Mouse (Mus musculus) left cerebral cortex, adult 9 months (tissue): Measurements from ENCODE around the gene Pou2f1.

Experiments used
- DNase-seq, 2 experiments: peaks; one replicate each; pipeline ENCODE4 v3.0.0; 2022; ENCODE audit warnings: low spot score in 2 of 2

Gene Pou2f1

DNA sequence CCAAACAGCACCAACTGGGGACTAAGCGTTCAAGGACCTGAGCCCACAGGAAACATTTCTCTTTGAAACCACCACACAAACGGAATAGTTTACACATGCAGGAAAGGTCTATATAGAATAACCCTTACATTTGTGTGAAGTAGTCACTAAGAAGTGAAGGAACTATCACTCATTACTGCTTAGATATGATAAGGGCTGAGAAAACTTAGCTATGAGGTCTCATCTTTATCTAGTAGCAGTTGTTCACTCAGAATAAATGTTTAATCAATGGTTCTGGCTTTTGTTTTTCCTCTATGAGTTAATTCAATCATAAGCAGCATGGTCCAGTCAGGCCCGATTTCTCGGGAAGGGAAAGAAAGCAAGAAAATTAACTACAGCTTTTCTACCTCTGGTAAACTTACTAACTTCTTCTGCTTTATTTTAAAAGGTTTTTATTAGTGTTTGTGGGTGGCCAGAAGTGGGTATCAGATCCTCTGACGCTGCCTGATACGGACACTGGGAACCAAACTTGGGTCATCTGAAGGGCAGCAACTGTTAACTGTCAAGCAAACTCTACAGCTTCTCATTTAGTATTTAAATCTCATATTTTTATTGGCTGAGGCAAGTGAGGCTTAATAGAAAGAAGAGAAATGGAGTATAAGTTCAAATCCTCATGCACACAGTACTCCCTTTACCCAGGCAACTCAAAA is 40.7 kb downstream of the Pou2f1 start:
- DNase-seq: no peak

DNA sequence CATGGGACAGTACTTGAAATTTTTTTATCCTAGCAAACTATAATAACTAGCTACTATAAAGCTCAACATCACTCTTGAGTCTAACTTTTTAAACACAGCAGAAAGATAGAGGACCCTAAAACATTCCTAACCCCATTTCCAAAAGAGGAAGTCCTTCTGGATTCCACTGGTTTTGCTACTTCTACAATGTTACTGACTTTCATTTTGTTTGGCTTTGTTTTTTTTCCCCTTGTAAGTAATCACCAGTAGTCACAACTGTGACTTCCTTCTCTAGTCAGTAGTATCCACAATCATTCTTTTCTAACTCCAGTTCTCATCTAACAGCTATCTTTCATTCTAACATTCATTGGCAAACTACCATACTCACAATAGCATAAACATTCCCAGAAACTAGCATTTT is 44.3 kb downstream of the Pou2f1 start:
- no peak for DNase-seq

DNA sequence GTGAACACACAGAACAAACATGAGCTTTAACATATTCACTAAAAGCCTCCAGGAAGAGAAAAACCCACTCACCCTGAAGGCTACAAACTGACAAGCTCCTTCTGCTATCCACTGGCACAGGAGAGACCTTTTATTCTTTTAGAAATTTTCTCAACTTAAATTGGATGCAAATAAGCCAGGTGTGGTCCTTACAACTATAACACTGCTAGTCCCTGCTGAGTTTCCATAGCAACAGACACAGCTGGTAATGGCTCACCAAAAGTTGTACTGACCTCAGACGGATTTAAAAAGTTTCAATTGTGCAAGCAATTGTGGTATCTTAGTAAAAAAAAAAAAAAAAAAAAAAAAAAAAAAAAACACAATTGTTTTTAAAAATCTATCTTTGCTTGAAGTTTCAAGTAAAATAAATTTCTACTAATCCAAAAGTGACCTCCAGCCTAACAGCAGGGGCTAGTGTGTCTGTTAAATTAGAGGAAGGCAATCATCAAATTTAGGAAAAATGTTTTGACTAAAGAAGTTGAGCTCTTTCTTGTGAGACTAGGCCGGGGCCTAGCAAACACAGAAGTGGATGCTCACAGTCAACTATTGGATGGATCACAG is 54.2 kb downstream of the Pou2f1 start:
- no peak for DNase-seq

DNA sequence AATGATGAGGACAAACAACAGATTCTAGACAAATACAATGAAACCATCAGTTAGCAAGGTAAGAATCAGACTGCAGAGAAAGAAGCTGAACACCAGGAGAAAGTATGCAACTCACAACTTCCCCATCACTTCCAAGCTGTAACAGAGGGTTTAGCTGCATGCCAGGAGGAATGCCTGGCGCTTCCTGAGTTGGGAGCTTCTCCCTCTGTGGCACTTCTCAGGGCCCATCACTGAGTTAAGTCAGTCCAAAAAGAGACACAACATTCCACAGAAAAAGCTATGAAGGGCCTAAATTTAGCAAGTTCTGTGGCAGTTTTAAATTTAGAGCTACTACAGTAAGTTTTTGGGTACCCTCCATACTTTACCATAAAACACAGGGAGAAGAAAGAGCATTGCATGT is 59.2 kb downstream of the Pou2f1 start:
- DNase-seq: no peak

DNA sequence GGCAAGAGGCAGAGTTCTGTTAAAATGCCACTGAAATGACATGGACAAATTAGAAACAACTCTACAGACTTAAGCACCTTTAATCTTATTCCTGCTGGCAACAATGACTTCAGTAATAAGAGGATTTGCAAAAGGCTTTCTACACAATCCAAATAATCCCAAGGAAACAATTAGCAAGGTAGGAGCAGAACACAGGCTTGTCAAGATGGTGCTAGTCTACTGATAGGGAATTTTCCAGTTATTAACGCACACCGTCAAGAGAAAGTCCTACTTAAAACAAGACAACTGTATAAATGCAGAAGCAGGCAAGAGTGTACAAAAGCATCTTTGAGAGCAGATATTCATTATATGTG is 67.0 kb downstream of the Pou2f1 start:
- DNase-seq: no peak

DNA sequence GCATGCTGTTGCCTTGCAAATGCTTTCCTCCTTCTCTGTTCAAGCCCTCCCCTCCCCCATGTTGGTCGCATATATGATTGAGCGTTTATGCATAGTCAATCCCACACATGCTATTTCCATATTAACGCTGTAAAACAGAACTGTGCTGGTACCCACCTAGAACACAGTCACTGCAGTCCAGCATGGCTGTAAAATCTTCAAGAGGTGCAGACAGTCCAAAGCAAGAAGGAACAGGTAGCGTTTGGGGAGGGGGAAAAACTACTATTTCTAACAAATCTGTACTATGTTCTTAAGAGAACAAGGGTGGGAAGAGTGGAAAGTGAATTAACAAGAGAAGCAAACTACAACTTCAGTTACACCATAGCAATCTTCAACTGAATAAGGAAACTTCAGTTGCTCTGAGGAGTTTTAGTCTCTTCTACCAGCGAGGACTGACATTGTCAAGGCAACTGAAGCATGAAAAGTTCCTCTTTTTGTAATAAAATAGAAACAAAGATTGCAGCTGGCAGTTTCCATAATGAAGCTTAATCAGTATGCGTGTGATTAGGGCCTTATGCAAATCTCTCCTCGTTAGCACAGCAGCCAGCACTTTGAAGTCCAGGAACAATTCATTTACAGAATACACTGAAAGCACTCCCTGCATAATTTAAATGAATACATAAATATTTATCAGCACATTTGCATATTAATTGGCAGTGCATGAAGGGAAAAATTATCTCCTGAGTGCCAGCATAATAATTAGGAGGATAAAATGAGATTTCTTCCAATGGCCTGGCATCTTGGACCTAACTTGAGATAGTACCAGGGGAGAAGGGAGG is 67.6 kb downstream of the Pou2f1 start:
- DNase-seq: peak; percentile 42 to 69

DNA sequence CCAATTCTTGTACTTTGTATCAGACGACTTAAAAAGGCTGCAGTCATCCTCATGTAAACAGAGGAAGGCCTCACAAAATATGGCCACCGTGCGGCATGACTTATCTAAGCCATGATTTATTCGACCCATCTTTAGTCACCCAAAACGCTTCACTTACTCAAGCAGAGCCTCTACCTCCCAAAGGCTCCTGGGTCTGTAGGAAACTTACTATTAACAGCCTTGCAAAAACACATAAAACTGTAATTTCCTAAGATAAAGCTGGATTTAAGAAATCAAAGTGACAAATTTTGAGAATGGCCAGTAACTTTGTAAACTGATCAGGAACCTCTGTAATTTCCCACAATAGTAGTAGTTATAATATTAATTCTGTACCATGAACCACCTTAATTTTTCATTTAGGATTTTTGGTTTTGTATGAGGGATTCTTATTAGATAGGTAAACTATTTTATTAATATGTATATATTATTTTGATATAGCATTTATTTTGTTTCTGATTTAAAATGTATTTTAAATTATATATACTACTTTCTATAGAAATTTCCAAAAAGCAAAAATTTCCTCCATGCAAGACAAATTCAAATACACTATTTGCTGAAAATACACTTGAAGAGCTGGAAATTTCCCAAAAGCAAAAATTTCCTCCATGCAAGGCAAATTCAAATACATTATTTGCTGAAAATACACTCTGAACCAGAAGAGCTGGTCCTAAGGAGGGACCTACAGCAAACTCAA is 68.4 kb downstream of the Pou2f1 start:
- DNase-seq: no peak

DNA sequence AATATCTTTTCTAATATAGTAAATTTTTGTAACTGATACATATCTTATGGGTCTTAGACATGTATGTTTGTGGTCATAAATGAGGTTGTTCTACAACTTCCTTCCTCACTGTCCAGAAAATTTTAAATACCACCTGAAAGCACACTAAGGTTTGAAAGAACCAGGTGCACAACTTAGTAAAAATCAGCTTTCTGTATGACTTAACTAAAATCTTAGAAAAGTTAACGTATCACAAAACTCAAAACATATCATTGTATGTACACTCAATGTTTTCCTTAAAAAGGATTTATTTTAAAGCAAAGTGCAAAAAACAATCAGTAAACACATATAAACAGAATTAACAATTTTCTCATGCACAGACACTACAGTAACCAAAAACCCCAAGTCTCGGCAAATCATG is 69.6 kb downstream of the Pou2f1 start:
- DNase-seq: no peak

DNA sequence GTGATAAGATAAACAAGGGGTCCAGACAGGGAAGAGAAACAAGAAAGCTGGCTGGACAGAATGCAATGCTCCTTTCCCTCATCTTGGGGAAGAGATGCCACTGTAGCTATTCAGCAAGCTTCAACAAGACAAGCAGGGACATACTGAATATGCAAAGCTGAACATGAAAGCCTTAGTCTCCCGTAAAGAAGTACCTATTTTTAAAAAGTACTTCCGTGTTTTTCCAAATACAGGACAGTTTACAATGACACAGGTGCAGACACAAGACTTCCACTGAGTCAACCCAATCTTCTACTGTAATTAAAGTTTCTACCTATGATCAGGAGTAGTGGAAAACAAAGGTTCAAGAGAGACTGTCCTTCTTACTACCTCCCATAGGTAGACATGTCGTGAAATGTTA is 72.0 kb downstream of the Pou2f1 start:
- DNase-seq: no peak

DNA sequence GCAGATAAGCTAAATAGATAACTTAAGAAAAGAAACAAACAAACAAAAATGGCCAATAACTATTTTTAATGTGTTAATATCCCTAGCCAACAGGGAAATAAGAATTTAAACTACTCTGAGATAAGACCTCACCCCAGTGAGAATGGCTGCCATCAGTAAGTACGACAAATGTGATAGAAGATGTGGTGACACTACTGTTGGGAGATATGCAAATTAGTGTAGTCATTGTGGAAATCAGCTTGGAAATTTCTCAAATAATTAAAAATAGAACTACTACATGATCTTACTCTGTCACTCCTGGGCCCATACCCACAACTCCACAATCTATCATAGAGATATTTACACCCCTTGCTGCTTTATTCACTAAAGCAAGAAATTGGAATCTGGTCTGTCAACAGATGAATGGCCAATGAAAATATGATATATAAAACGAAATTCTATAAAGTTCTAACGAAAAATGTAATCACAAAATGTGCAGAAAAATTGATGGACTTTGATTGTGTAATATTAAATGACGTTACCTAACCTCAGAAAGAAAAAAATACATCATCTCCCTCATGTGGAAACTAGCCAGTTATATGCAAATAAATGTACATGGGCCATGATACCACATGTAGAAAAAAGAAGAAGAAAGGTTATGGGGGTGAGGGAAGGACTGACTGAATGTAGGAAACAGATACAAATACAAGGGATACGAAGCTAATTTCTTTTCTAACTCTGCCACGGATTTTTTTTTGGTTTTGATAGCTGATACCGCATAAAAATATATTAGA is 74.8 kb downstream of the Pou2f1 start:
- no peak for DNase-seq

DNA sequence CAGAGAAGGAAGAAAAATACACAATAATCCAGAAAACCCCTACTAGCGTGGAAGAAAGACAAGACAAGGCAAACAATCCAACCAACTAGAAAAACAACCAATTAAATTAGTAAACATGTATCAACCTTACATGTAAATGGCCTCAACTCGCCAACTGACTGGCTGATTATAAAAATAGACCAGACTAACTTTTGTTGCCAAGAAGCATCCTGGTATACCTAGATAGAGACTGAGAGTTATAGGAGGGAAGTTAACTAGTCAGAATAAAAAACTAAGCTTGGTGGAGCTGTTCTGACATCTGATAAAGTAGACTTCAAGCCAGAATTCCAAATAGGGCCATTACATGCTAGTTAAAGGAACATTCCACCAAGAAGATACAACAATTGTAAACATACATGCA is 77.3 kb downstream of the Pou2f1 start:
- no peak for DNase-seq

DNA sequence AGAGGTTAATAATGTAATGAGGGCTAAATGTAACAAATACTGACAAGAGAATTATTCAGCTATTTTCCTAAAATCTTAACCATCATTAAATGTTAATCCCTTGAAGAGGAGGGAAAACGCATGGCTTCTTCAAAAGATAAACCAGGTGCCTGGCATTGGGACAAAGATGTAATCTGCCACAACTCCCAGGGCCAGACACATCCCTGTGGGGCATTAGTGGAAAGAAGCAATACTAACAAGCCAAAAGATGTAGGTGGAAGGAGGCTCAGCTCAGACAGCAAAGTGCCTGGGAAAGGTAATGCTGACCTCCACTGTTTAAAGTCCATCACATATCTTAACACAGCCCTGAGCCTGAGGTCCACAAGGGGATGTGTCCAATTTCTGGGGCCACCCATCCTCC is 80.0 kb downstream of the Pou2f1 start:
- DNase-seq: no peak

DNA sequence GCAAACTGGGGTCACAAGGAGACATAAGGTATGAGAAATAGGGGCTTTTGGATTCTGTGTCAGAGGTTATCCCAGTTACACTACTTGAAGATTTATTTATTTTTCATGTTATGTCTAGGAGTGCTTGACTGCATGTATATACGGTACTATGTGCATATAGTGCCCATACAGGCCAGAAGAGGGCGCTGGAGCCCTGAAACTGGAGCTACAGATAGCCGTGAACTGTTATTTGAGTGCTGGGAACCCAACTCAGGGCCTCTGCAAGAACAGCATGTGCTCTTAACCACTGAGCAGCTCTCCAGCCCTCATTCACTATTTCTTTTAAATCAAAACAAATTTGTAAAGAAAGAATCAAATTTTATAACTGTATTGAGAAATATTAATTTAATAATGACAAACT is 81.5 kb downstream of the Pou2f1 start:
- DNase-seq: no peak

DNA sequence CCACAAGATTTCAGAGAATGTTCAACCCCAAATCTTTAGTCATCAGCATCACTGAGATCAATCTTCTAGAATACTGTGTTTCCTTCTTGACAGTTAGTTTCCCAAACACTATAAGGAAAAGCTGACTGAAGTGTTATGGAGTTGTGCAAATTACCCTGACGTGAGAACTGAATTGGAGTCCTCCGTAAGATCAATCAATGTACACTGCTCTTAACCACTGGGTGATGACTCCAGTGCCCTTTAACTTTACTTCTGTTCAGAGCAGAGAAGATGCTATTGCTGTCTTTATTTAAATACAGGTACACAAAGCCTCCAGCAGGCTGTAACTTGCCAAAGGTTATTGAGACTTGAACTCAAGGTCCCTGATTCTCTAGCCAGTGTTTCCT is 88.1 kb downstream of the Pou2f1 start:
- no peak for DNase-seq

DNA sequence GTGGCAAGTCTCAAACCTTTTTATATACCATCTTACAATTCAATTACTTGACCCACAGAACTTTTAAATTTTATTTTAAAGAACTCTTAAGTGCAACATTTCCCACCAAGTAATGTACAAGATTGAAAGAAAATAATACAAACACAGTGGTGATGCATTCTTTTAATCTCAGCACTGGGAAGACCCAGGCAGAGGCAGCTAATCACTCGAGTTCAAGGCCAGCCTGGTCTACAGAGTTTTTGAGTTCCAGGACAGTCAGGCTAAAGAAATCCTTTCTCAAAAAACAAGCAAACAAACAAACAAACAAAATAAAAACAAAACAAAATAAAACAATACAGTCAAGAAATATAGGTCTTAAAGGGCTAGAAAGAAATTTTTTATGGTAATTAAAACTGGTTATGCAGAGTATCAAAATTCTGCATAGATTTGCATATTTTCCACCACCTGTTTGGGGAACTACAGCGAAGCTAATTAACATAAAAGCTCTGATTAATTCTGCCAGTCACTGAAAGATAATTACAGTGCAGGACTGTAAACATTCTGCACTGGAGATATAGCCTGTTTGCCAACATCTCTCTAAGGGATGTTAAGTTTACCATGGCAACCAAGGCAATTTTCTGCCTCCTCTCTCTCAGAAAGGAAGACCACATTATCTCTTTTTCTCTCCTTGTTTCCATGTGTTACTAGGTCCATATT is 88.6 kb downstream of the Pou2f1 start:
- no peak for DNase-seq

DNA sequence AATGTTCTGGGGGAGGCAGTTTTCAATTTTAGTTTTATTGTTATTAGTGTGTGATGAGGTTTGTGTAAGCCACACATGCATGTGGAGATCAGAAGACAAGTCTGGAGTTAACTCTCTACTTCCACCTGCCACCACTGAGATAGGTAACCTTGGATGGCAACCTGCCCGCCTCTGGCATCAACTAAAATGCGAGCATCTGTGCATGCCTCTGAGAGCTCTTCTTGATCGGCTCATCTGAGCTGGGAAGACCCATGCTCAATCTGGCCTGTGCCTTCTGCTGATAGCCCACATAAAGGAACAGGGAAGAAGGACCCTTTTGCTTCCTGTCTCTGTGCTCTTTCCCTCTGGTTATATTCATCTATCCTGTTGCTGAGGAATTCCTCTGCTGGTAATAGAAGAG is 93.0 kb downstream of the Pou2f1 start:
- DNase-seq: no peak

DNA sequence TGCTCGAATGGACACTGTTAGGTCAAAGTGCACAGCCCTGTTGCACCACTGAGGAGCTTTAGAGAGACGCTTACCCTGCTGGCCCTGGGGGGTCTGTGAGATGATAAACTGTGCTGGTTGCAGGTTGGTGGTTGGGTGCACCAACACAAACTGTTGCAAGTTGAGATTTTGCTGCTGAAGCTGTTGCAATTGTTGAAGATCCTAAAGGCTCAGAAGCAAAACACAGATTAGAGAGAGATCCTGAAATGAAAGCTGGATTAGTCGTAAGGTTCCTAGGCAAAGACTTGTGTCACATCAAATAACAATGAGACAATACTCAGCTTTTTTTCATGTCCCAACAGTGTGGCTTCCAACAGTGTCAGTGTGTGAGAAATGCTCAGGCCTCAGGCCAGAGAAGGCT is 93.7 kb downstream of the Pou2f1 start:
- DNase-seq: no peak

DNA sequence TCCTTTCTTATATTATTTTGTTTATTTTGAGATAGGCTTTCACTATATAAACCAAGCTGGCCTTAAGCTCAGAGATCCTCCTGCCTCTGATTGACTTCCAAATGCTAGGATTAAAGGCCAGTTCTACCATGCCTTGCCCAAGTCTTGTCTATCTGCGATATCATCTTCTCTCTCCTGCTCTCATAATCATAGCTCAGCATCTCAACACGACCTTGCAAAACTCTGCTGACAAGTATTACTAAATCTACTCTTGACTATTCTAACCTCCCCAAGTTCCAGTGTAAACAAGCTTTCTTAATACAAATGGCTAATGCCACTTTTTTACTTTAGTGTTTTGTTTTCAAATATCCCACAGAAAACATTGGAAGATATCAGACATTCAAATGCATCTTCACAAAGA is 94.3 kb downstream of the Pou2f1 start:
- no peak for DNase-seq

DNA sequence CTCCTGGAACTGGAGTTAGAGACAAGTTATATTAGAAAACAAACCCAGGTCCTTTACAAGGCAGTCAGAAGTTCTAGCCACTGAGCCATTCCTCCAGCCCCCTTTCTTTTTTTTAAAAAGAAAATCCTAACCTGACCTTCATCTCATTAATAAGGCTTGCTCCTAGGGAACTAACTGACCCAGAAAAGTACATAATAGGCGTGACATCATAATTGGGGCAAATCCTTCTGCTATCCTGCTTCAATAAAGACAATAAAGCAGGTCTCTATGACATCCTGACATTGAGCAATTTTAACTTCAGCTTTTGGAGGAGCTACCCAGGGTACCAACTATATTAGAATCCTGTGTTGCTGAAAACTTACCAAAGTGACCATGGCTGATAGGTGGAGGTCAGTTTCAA is 98.9 kb downstream of the Pou2f1 start:
- no peak for DNase-seq

DNA sequence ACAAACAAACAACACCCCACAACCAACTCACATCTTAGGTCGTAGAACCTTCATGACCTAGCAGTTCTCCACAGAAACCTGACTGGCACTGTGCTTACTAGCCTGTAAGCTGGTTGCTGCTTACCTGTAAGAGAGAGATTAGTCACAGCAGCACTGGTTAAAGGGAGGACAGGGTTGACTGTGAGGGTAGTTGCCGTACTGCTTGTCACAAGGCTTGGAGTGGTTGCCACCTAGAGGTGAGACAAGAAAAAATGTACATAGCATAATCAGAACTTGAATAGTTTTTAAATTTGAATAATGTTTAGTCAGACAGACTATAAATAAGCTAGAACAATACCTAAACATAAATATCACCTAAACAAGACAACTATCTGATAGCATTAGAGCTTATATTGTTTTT is 110.8 kb downstream of the Pou2f1 start:
- DNase-seq: no peak
